In genomic region chr9:92482551-92482950, GRCm38 (mm10) we compare ENCODE assay signal across 19 mouse cellular contexts. TPM values are rescaled to one million over a fixed set of nuclear protein-coding genes. Genes with fewer than 3 reads are reported as not detected.
DNase-seq lines count a peak whose midpoint lies in the region.
"Had no signal": no experiment of that assay in that cellular context is flagged by ENCODE, and none has a peak within 500 bp of the region (broad histone marks: within the 10 kb centered on the region; RNA-seq: fewer than 3 reads in every experiment).

No protein-coding gene starts in this region.

- peak; percentile 63 to 68 for DNase-seq in cerebellum, postnatal 10 days
- DNase-seq in cerebellum, adult 8-10 months, result no peak
- peak; percentile 32 to 59 for DNase-seq in cerebellum, postnatal 14 days
- DNase-seq in cerebellum, postnatal 4 days (ENCODE audit: low spot score in 2 of 2), result no peak
- peak; percentile 4 for DNase-seq in gastrocnemius, postnatal 14 days
- no peak for DNase-seq in gastrocnemius, adult 8-10 months (ENCODE audit: low spot score in 2 of 2)
- DNase-seq in left cerebral cortex, postnatal 4 days, result peak; percentile 19
- no peak for DNase-seq in left cerebral cortex, adult 8-10 months (ENCODE audit: low spot score in 2 of 2)
- DNase-seq: adrenal gland, adult 2 months; adrenal gland, adult 8-10 months; adrenal gland, postnatal 10 days; adrenal gland, postnatal 14 days; adrenal gland, postnatal 25 days; adrenal gland, postnatal 36 days; B cell, adult 2 months; cerebellum, adult 11 months; cerebellum, adult 11-12 months had no signal

- intact Hi-C loops in gastrocnemius, postnatal 14 days (cut with DNase I; ENCODE audit: low total_unique reads), result no loop called here
- intact Hi-C loops in left cerebral cortex, postnatal 4 days (cut with DNase I), result no loop called here

RNA-seq across cellular contexts. Expression of gene Plscr4, which starts 25.4 kb away (rescaled TPM):
- total RNA-seq in gastrocnemius, postnatal 14 days (2021), result 1 to 10 TPM; 3.9 to 4.2 TPM
- 1 to 10 TPM; 1.9 to 3.2 (median 2.7) TPM for total RNA-seq in gastrocnemius, adult 8-10 months (2022)
- total RNA-seq in left cerebral cortex, postnatal 4 days (2021), result under 1 TPM; 0.68 to 0.99 TPM
- total RNA-seq in left cerebral cortex, adult 8-10 months (2022), result 1 to 10 TPM; 1.9 to 2.6 (median 2.2) TPM
- total RNA-seq: CH12.LX, MEL had no signal

RNA-seq across cellular contexts. Expression of gene Plod2, which starts 59.5 kb away (rescaled TPM):
- total RNA-seq in gastrocnemius, postnatal 14 days (2021), result 1 to 10 TPM; 7.5 to 9.0 TPM
- 1 to 10 TPM; 1.2 to 3.1 (median 1.7) TPM for total RNA-seq in gastrocnemius, adult 8-10 months (2022)
- 10 to 100 TPM; 11.9 to 12.6 TPM for total RNA-seq in left cerebral cortex, postnatal 4 days (2021)
- 1 to 10 TPM; 3.9 to 5.4 (median 4.3) TPM for total RNA-seq in left cerebral cortex, adult 8-10 months (2022)
- total RNA-seq: CH12.LX, MEL had no signal

Comparison
In these comparisons a context has a peak if more than half of its experiments do, and no peak if none do; other contexts are left out.
1. DNase-seq: peak in cerebellum, postnatal 10 days (2 of 2), cerebellum, postnatal 14 days (2 of 2), gastrocnemius, postnatal 14 days (single experiment) and left cerebral cortex, postnatal 4 days (single experiment); none in cerebellum, adult 8-10 months (single experiment), cerebellum, postnatal 4 days (0 of 2), gastrocnemius, adult 8-10 months (0 of 2) and left cerebral cortex, adult 8-10 months (0 of 2).